Mouse (Mus musculus): Measurements from ENCODE around the gene Itpk1. TPM values are rescaled to one million over a fixed set of nuclear protein-coding genes. Genes with fewer than 3 reads are reported as not detected.

Itpk1 gene
- polyA plus RNA-seq, 1 experiment from 2014 or later: 40.6 TPM

- Histone ChIP-seq H3K9me3 (ENCODE audit: control insufficient read depth, low read length) (no peaks in the 10 kb centered on the region), H3K4me1 (ENCODE audit: control insufficient read depth, insufficient read depth, low read length) (peaks cover 23% of the 10 kb centered on the region; the same call in 1 of the 2 replicates), H3K27me3 (ENCODE audit: control insufficient read depth, insufficient read depth, low read length) (no peaks in the 10 kb centered on the region), H3K9ac (replicated peaks; ENCODE audit: low read depth, low read length) (no peak overlapping the region), H3K27ac (ENCODE audit: low read depth, low read length) (peak overlapping the region; percentile 73), H3K4me2 (ENCODE audit: low read depth, low read length) (no peak overlapping the region), H3K36me3 (ENCODE audit: control insufficient read depth, insufficient read depth, low read length) (no peaks in the 10 kb centered on the region), H3K4me3 (ENCODE audit: low read depth, low read length) (no peak overlapping the region)
- WGBS: 94% methylated on average over 5 of the region's 5 CpGs
- no peak for ATAC-seq (ENCODE audit: low read depth)
These were observed 18.4 kb downstream of the Itpk1 start for GRCm38 (mm10) chr12:102686321-102686720.

DNA sequence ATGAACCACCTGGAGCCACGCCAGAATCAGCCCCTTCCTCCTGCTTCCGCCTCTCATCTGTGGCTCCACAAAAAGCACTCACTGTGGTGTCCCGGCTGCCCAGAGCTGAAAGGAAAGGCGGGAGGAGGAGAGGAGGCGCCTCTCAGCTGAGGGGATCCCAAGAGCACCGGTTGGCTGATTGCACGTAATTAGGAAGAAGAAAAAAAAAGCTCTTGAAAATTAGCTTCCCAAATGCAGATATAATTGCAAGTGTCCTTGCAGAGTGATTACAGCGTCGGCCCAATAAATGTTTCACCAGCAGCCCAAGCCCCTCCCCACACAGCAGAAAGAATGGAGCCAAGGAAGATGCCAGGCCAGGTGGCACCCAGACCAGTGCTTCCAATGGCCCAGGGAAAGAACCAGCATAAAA is 19.2 kb downstream of the Itpk1 start:
- Histone ChIP-seq H3K36me3 (ENCODE audit: control insufficient read depth, insufficient read depth, low read length) (no peaks in the 10 kb centered on the region), H3K9me3 (ENCODE audit: control insufficient read depth, low read length) (no peaks in the 10 kb centered on the region), H3K9ac (replicated peaks; ENCODE audit: low read depth, low read length) (no peak overlapping the region), H3K4me2 (ENCODE audit: low read depth, low read length) (no peak overlapping the region), H3K4me1 (ENCODE audit: control insufficient read depth, insufficient read depth, low read length) (peaks cover 23% of the 10 kb centered on the region; the same call in 1 of the 2 replicates), H3K27ac (ENCODE audit: low read depth, low read length) (peak overlapping the region; percentile 75), H3K27me3 (ENCODE audit: control insufficient read depth, insufficient read depth, low read length) (no peaks in the 10 kb centered on the region), H3K4me3 (ENCODE audit: low read depth, low read length) (no peak overlapping the region)
- WGBS: 15% methylated on average over 9 of the region's 9 CpGs
- ATAC-seq (ENCODE audit: low read depth): peak; percentile 74

DNA sequence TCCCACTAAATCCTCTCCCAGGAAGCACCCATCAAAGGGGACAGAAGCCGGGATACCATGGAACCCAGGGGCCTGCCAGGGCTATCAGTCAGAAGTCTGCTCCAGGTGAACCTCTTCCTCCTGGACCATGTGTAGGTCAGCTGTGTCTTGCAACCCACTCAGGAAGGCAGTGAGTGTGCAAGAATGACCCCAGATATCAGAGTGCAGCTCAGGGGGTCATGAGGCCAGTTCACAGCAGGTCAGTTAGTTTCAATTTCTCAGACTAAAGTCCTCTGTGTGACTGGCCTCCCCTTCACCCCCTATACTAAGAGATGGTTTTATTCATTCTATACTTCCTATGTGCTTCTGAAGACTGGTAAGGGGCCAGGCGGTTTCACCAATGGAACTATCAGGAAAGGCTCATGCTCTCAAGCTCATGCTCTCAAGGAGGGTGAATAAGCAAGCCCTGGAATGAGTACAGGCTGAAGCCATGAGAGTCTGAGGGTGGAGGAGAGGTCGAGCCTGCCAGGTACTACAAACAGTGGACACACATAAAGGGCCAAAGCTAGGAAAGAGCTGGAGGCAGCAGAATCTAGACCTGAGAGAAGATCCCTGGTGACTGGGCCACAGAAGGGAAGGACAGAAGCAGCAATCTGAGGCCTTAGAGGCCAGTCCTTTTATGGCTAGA is 19.9 kb downstream of the Itpk1 start:
- no peaks in the 10 kb centered on the region for H3K9me3 ChIP-seq (ENCODE audit: control insufficient read depth, low read length)
- peak; percentile 3 for ATAC-seq (ENCODE audit: low read depth)
- 69% methylated on average over 3 of the region's 3 CpGs for WGBS
- H3K27ac ChIP-seq (ENCODE audit: low read depth, low read length): peak overlapping the region; percentile 75
- H3K4me2 ChIP-seq (ENCODE audit: low read depth, low read length): no peak overlapping the region; the same call in 1 of the 2 replicates
- H3K4me1 ChIP-seq (ENCODE audit: control insufficient read depth, insufficient read depth, low read length): peaks cover 23% of the 10 kb centered on the region; the same call in 1 of the 2 replicates
- H3K27me3 ChIP-seq (ENCODE audit: control insufficient read depth, insufficient read depth, low read length): no peaks in the 10 kb centered on the region
- H3K4me3 ChIP-seq (ENCODE audit: low read depth, low read length): no peak overlapping the region
- no peaks in the 10 kb centered on the region for H3K36me3 ChIP-seq (ENCODE audit: control insufficient read depth, insufficient read depth, low read length)
- H3K9ac ChIP-seq (replicated peaks; ENCODE audit: low read depth, low read length): no peak overlapping the region

DNA sequence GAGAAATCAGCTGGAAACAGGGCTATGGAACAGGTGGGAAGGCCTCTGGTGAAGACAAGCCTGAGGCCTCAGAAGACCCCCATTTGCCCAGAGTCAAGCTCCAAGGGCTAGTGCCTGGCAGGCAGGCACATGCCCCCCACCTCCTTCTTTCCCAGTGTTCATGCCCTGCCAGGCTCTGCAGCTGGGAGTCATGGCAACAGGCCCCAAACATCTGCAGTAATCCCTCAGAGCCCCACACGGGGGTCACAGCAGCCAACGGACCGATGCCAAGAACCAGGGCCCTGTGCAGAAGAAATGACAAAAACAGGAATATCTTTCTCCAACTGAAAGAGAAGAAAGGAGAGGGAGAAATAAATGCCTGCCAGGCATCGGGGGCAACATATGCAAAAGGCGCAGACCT is 20.8 kb downstream of the Itpk1 start:
- Histone ChIP-seq H3K4me3 (ENCODE audit: low read depth, low read length) (no peak overlapping the region), H3K27ac (ENCODE audit: low read depth, low read length) (no peak overlapping the region), H3K9me3 (ENCODE audit: control insufficient read depth, low read length) (no peaks in the 10 kb centered on the region), H3K9ac (replicated peaks; ENCODE audit: low read depth, low read length) (no peak overlapping the region), H3K36me3 (ENCODE audit: control insufficient read depth, insufficient read depth, low read length) (no peaks in the 10 kb centered on the region), H3K27me3 (ENCODE audit: control insufficient read depth, insufficient read depth, low read length) (no peaks in the 10 kb centered on the region), H3K4me2 (ENCODE audit: low read depth, low read length) (no peak overlapping the region), H3K4me1 (ENCODE audit: control insufficient read depth, insufficient read depth, low read length) (peaks cover 23% of the 10 kb centered on the region; the same call in 1 of the 2 replicates)
- 63% methylated on average over 5 of the region's 5 CpGs for WGBS
- ATAC-seq (ENCODE audit: low read depth): no peak

- peaks cover 23% of the 10 kb centered on the region; the same call in 1 of the 2 replicates for H3K4me1 ChIP-seq (ENCODE audit: control insufficient read depth, insufficient read depth, low read length)
- no peak overlapping the region for H3K27ac ChIP-seq (ENCODE audit: low read depth, low read length)
- no peaks in the 10 kb centered on the region for H3K36me3 ChIP-seq (ENCODE audit: control insufficient read depth, insufficient read depth, low read length)
- 72% methylated on average over 6 of the region's 6 CpGs for WGBS
- no peaks in the 10 kb centered on the region for H3K27me3 ChIP-seq (ENCODE audit: control insufficient read depth, insufficient read depth, low read length)
- no peaks in the 10 kb centered on the region for H3K9me3 ChIP-seq (ENCODE audit: control insufficient read depth, low read length)
- no peak overlapping the region for H3K4me2 ChIP-seq (ENCODE audit: low read depth, low read length)
- no peak overlapping the region for H3K4me3 ChIP-seq (ENCODE audit: low read depth, low read length)
- no peak for ATAC-seq (ENCODE audit: low read depth)
- H3K9ac ChIP-seq (replicated peaks; ENCODE audit: low read depth, low read length): no peak overlapping the region
These were observed 21.3 kb downstream of the Itpk1 start for GRCm38 (mm10) chr12:102683438-102683837.

DNA sequence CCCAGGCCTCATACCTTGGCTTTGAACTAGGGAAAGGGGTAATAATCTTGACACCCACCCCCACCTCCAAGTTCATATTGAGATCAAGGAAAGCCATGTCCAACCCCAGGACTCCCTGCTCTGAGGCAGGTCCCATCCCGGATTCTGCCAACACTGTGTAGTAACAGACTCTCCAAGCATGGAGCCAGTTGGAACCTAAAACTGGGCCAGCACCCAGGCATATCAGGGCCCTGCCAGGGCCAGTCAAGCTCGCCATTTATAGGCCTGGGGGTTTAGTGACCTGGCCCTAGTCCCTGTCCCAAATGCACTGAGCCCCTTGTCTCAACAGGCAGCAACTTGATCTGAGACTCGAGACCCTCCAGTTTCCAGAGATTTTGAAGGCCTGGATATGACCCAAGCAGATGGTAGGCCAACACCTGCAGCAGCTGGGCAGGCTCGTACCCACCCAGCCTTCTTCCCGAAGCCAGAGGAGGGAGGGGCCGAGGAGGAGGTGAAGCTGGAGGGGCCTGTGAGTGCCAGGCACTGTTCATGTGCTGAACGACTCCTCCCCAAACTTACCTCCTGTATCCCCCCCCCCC is 21.9 kb downstream of the Itpk1 start:
- Histone ChIP-seq H3K4me1 (ENCODE audit: control insufficient read depth, insufficient read depth, low read length) (peaks cover 23% of the 10 kb centered on the region; the same call in 1 of the 2 replicates), H3K27ac (ENCODE audit: low read depth, low read length) (no peak overlapping the region), H3K4me3 (ENCODE audit: low read depth, low read length) (no peak overlapping the region), H3K9ac (replicated peaks; ENCODE audit: low read depth, low read length) (no peak overlapping the region), H3K4me2 (ENCODE audit: low read depth, low read length) (no peak overlapping the region), H3K27me3 (ENCODE audit: control insufficient read depth, insufficient read depth, low read length) (no peaks in the 10 kb centered on the region), H3K36me3 (ENCODE audit: control insufficient read depth, insufficient read depth, low read length) (no peaks in the 10 kb centered on the region), H3K9me3 (ENCODE audit: control insufficient read depth, low read length) (no peaks in the 10 kb centered on the region)
- WGBS: 86% methylated on average over 7 of the region's 7 CpGs
- no peak for ATAC-seq (ENCODE audit: low read depth)

GRCm38 (mm10) chr12:102682085-102682484 is 22.6 kb downstream of the Itpk1 start:
- Histone ChIP-seq H3K27me3 (ENCODE audit: control insufficient read depth, insufficient read depth, low read length) (no peaks in the 10 kb centered on the region), H3K4me3 (ENCODE audit: low read depth, low read length) (no peak overlapping the region), H3K9me3 (ENCODE audit: control insufficient read depth, low read length) (no peaks in the 10 kb centered on the region), H3K36me3 (ENCODE audit: control insufficient read depth, insufficient read depth, low read length) (no peaks in the 10 kb centered on the region), H3K9ac (replicated peaks; ENCODE audit: low read depth, low read length) (no peak overlapping the region), H3K4me1 (ENCODE audit: control insufficient read depth, insufficient read depth, low read length) (peaks cover 21% of the 10 kb centered on the region; the same call in 1 of the 2 replicates), H3K4me2 (ENCODE audit: low read depth, low read length) (no peak overlapping the region), H3K27ac (ENCODE audit: low read depth, low read length) (no peak overlapping the region)
- 88% methylated on average over 5 of the region's 5 CpGs for WGBS
- no peak for ATAC-seq (ENCODE audit: low read depth)

GRCm38 (mm10) chr12:102681590-102681989 is 23.1 kb downstream of the Itpk1 start:
- 77% methylated on average over 7 of the region's 7 CpGs for WGBS
- H3K4me3 ChIP-seq (ENCODE audit: low read depth, low read length): no peak overlapping the region
- H3K9me3 ChIP-seq (ENCODE audit: control insufficient read depth, low read length): no peaks in the 10 kb centered on the region
- no peak for ATAC-seq (ENCODE audit: low read depth)
- H3K4me2 ChIP-seq (ENCODE audit: low read depth, low read length): no peak overlapping the region
- H3K27ac ChIP-seq (ENCODE audit: low read depth, low read length): no peak overlapping the region
- H3K27me3 ChIP-seq (ENCODE audit: control insufficient read depth, insufficient read depth, low read length): no peaks in the 10 kb centered on the region
- H3K4me1 ChIP-seq (ENCODE audit: control insufficient read depth, insufficient read depth, low read length): peaks cover 21% of the 10 kb centered on the region; the same call in 1 of the 2 replicates
- no peaks in the 10 kb centered on the region for H3K36me3 ChIP-seq (ENCODE audit: control insufficient read depth, insufficient read depth, low read length)
- H3K9ac ChIP-seq (replicated peaks; ENCODE audit: low read depth, low read length): no peak overlapping the region

DNA sequence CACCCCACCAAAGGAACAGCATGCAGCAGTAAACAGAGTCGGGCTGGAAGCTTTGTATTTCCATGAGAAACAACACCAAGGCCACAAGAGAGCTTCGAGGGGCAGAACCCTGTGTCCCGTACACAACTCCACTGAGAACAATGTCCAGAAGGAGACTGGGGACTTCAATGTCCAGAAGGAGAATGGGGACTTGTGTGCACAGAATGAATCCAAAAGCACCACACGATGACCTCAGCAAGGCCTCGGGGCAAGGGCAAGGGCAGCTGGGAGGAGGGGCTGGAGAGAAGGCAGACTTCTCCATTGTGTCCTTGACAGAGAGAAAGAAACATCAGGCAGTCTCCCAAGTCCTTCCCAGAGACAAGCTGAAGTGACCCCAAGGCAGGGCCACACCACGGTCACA is 25.9 kb downstream of the Itpk1 start:
- Histone ChIP-seq H3K4me2 (ENCODE audit: low read depth, low read length) (no peak overlapping the region), H3K36me3 (ENCODE audit: control insufficient read depth, insufficient read depth, low read length) (no peaks in the 10 kb centered on the region), H3K4me1 (ENCODE audit: control insufficient read depth, insufficient read depth, low read length) (peaks cover 3% of the 10 kb centered on the region; the same call in 1 of the 2 replicates), H3K9me3 (ENCODE audit: control insufficient read depth, low read length) (no peaks in the 10 kb centered on the region), H3K4me3 (ENCODE audit: low read depth, low read length) (no peak overlapping the region), H3K9ac (replicated peaks; ENCODE audit: low read depth, low read length) (no peak overlapping the region), H3K27me3 (ENCODE audit: control insufficient read depth, insufficient read depth, low read length) (no peaks in the 10 kb centered on the region), H3K27ac (ENCODE audit: low read depth, low read length) (no peak overlapping the region)
- ATAC-seq (ENCODE audit: low read depth): no peak
- 25% methylated on average over 6 of the region's 6 CpGs for WGBS

All from neural tube, embryonic 14.5 days (tissue).